Mouse (Mus musculus): ENCODE results near the gene Olfr1036. TPM values are rescaled to one million over a fixed set of nuclear protein-coding genes. Genes with fewer than 3 reads are reported as not detected.
"Not testable (repeated sequence)": the region's sequence is repeated elsewhere in the genome, so short reads cannot be mapped to it uniquely, and the experiment has no call there.

Olfr1036 gene
- not detected in 2 replicates for polyA plus RNA-seq (2015; fragmentation: Nextera tagmentation; extraction: Ambion mirVana)

- not testable (repeated sequence) for H3K4me1 ChIP-seq (ENCODE audit: control insufficient read depth, insufficient read depth, low read length); H3K4me2 ChIP-seq (ENCODE audit: low read depth, low read length); H3K9ac ChIP-seq (ENCODE audit: low read depth, low read length); H3K9me3 ChIP-seq (ENCODE audit: control insufficient read depth, low read length); H3K27ac ChIP-seq (ENCODE audit: low read length); H3K4me3 ChIP-seq (ENCODE audit: low read length); H3K27me3 ChIP-seq (replicated peaks; ENCODE audit: control insufficient read depth, insufficient read depth, low read length); H3K36me3 ChIP-seq (ENCODE audit: control insufficient read depth, insufficient read depth, low read length); ATAC-seq
These were observed at the start of gene Olfr1036 for GRCm38 (mm10) chr2:86073692-86074091. TSS of gene Olfr1036 (plus strand) at chr2:86073992.

DNA sequence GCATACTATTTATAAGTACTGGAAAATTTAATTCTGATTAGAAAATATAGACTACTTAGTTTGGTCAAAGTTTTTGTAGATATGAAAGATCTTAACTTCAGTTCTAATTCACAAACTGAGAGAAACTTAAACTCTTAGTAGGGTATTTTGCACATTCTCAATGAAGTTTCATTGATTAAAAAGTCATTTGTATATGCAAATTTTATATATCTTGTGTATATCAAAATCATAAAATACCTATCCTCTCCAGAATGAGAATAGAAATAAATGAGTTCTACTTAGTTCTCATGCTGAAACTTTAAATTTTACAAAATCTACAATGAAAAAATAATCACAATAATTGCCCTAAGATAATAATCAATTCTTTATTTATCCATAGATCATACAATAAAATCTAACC lies 28.2 kb upstream of the Olfr1036 start, which contains the start of gene Olfr1034:
Gene Olfr1034 (plus strand): TSS at position 301 of the 400 bp plus-strand sequence.
- Histone ChIP-seq H3K4me1 (ENCODE audit: control insufficient read depth, insufficient read depth, low read length) (no peaks in the 10 kb centered on the region), H3K36me3 (ENCODE audit: control insufficient read depth, insufficient read depth, low read length) (no peaks in the 10 kb centered on the region), H3K4me3 (ENCODE audit: low read length) (no peak within 1 kb of the TSS), H3K27ac (ENCODE audit: low read length) (no peak within 1 kb of the TSS), H3K4me2 (ENCODE audit: low read depth, low read length) (no peak within 1 kb of the TSS), H3K9me3 (ENCODE audit: control insufficient read depth, low read length) (no peaks in the 10 kb centered on the region), H3K9ac (ENCODE audit: low read depth, low read length) (no peak within 1 kb of the TSS), H3K27me3 (replicated peaks; ENCODE audit: control insufficient read depth, insufficient read depth, low read length) (no peaks in the 10 kb centered on the region)
- ATAC-seq: no peak

- not testable (repeated sequence) for H3K9ac ChIP-seq (ENCODE audit: low read depth, low read length); H3K27me3 ChIP-seq (replicated peaks; ENCODE audit: control insufficient read depth, insufficient read depth, low read length); H3K4me1 ChIP-seq (ENCODE audit: control insufficient read depth, insufficient read depth, low read length); H3K4me2 ChIP-seq (ENCODE audit: low read depth, low read length); H3K27ac ChIP-seq (ENCODE audit: low read length); ATAC-seq; H3K9me3 ChIP-seq (ENCODE audit: control insufficient read depth, low read length); H3K36me3 ChIP-seq (ENCODE audit: control insufficient read depth, insufficient read depth, low read length); H3K4me3 ChIP-seq (ENCODE audit: low read length)
These were observed 23.0 kb upstream of the Olfr1036 start for GRCm38 (mm10) chr2:86050777-86051176.

GRCm38 (mm10) chr2:86063766-86064165 lies 10.0 kb upstream of the Olfr1036 start:
- 92% methylated on average over 2 of the region's 2 CpGs for WGBS
- H3K4me2 ChIP-seq (ENCODE audit: low read depth, low read length); ATAC-seq; H3K4me3 ChIP-seq (ENCODE audit: low read length); H3K27me3 ChIP-seq (replicated peaks; ENCODE audit: control insufficient read depth, insufficient read depth, low read length); H3K9ac ChIP-seq (ENCODE audit: low read depth, low read length); H3K36me3 ChIP-seq (ENCODE audit: control insufficient read depth, insufficient read depth, low read length); H3K4me1 ChIP-seq (ENCODE audit: control insufficient read depth, insufficient read depth, low read length); H3K27ac ChIP-seq (ENCODE audit: low read length); H3K9me3 ChIP-seq (ENCODE audit: control insufficient read depth, low read length): not testable (repeated sequence)

GRCm38 (mm10) chr2:86070189-86070588 lies 3.6 kb upstream of the Olfr1036 start:
- H3K4me3 ChIP-seq (ENCODE audit: low read length): no peak overlapping the region
- H3K36me3 ChIP-seq (ENCODE audit: control insufficient read depth, insufficient read depth, low read length): no peaks in the 10 kb centered on the region
- ATAC-seq: no peak
- no peaks in the 10 kb centered on the region for H3K4me1 ChIP-seq (ENCODE audit: control insufficient read depth, insufficient read depth, low read length)
- no peaks in the 10 kb centered on the region for H3K9me3 ChIP-seq (ENCODE audit: control insufficient read depth, low read length)
- no peak overlapping the region for H3K27ac ChIP-seq (ENCODE audit: low read length)
- H3K27me3 ChIP-seq (replicated peaks; ENCODE audit: control insufficient read depth, insufficient read depth, low read length): no peaks in the 10 kb centered on the region
- no peak overlapping the region for H3K9ac ChIP-seq (ENCODE audit: low read depth, low read length)
- 86% methylated on average over 8 of the region's 8 CpGs for WGBS
- no peak overlapping the region for H3K4me2 ChIP-seq (ENCODE audit: low read depth, low read length)

DNA sequence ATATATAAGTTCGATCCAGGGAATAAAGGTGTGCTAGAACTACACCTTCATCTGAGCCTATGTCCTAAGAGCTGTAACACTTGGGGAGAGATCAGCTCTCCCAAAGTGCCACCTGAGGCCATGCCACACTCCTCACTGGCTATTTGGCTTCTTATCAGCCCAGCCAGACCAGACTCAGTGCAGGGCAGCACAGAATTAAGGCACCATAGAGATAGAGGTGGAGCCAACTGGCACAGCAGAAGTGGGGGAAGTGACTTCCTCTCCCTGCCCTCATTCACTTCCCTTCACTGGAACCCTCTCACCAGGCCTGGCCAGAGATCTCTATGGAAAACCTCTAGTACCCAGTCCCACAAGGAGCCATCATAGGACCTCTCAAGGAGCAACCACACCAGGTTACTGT lies 6.7 kb downstream of the Olfr1036 start:
- not testable (repeated sequence) for H3K36me3 ChIP-seq (ENCODE audit: control insufficient read depth, insufficient read depth, low read length); H3K9me3 ChIP-seq (ENCODE audit: control insufficient read depth, low read length); H3K4me1 ChIP-seq (ENCODE audit: control insufficient read depth, insufficient read depth, low read length); H3K9ac ChIP-seq (ENCODE audit: low read depth, low read length); H3K4me3 ChIP-seq (ENCODE audit: low read length); H3K27me3 ChIP-seq (replicated peaks; ENCODE audit: control insufficient read depth, insufficient read depth, low read length); ATAC-seq; H3K4me2 ChIP-seq (ENCODE audit: low read depth, low read length); H3K27ac ChIP-seq (ENCODE audit: low read length)
- 89% methylated on average over 1 of the region's 1 CpGs for WGBS

GRCm38 (mm10) chr2:86087285-86087684 lies 13.5 kb downstream of the Olfr1036 start, which contains the start of gene Olfr1037:
TSS of gene Olfr1037 (minus strand) at chr2:86087385.
- Histone ChIP-seq H3K4me3 (ENCODE audit: low read length) (no peak within 1 kb of the TSS), H3K9me3 (ENCODE audit: control insufficient read depth, low read length) (no peaks in the 10 kb centered on the region), H3K4me1 (ENCODE audit: control insufficient read depth, insufficient read depth, low read length) (no peaks in the 10 kb centered on the region), H3K27ac (ENCODE audit: low read length) (no peak within 1 kb of the TSS), H3K9ac (ENCODE audit: low read depth, low read length) (no peak within 1 kb of the TSS), H3K4me2 (ENCODE audit: low read depth, low read length) (no peak within 1 kb of the TSS), H3K36me3 (ENCODE audit: control insufficient read depth, insufficient read depth, low read length) (no peaks in the 10 kb centered on the region), H3K27me3 (replicated peaks; ENCODE audit: control insufficient read depth, insufficient read depth, low read length) (no peaks in the 10 kb centered on the region)
- no peak for ATAC-seq
- WGBS: 93% methylated on average over 2 of the region's 2 CpGs

Other genes with a start within 250 kb of the Olfr1036 start
- gene Olfr1019, start 228.5 kb upstream of the Olfr1036 start, polyA plus RNA-seq (2015; fragmentation: Nextera tagmentation; extraction: Ambion mirVana): not detected in 2 replicates
- not detected in 2 replicates for gene Olfr1020, start 227.0 kb upstream of the Olfr1036 start, polyA plus RNA-seq (2015; fragmentation: Nextera tagmentation; extraction: Ambion mirVana)
- gene Olfr1022, start 205.4 kb upstream of the Olfr1036 start, polyA plus RNA-seq (2015; fragmentation: Nextera tagmentation; extraction: Ambion mirVana): not detected in 2 replicates
- not detected in 2 replicates for gene Olfr1023, start 188.4 kb upstream of the Olfr1036 start, polyA plus RNA-seq (2015; fragmentation: Nextera tagmentation; extraction: Ambion mirVana)
- not detected in 2 replicates for gene Olfr1024, start 168.9 kb upstream of the Olfr1036 start, polyA plus RNA-seq (2015; fragmentation: Nextera tagmentation; extraction: Ambion mirVana)
- not detected in 2 replicates for gene Olfr1025-ps1, start 158.8 kb upstream of the Olfr1036 start, polyA plus RNA-seq (2015; fragmentation: Nextera tagmentation; extraction: Ambion mirVana)
- gene Olfr1026, start 152.4 kb upstream of the Olfr1036 start, polyA plus RNA-seq (2015; fragmentation: Nextera tagmentation; extraction: Ambion mirVana): not detected in 2 replicates
- gene Olfr1028, start 123.6 kb upstream of the Olfr1036 start, polyA plus RNA-seq (2015; fragmentation: Nextera tagmentation; extraction: Ambion mirVana): not detected in 2 replicates
- not detected in 2 replicates for gene Olfr1029, start 100.1 kb upstream of the Olfr1036 start, polyA plus RNA-seq (2015; fragmentation: Nextera tagmentation; extraction: Ambion mirVana)
- not detected in 2 replicates for gene Olfr1030, start 94.7 kb upstream of the Olfr1036 start, polyA plus RNA-seq (2015; fragmentation: Nextera tagmentation; extraction: Ambion mirVana)
- not detected in 2 replicates for gene Olfr1031, start 83.7 kb upstream of the Olfr1036 start, polyA plus RNA-seq (2015; fragmentation: Nextera tagmentation; extraction: Ambion mirVana)
- not detected in 2 replicates for gene Olfr1032, start 68.5 kb upstream of the Olfr1036 start, polyA plus RNA-seq (2015; fragmentation: Nextera tagmentation; extraction: Ambion mirVana)
- gene Olfr1033, start 53.4 kb upstream of the Olfr1036 start, polyA plus RNA-seq (2015; fragmentation: Nextera tagmentation; extraction: Ambion mirVana): 1.6 and 3.0 TPM in 2 replicates
- gene Olfr1034, start 28.1 kb upstream of the Olfr1036 start, polyA plus RNA-seq (2015; fragmentation: Nextera tagmentation; extraction: Ambion mirVana): 0.02 TPM in 1 of 2 replicates, not detected in the other
- not detected in 2 replicates for gene Olfr1037, start 13.4 kb downstream of the Olfr1036 start, polyA plus RNA-seq (2015; fragmentation: Nextera tagmentation; extraction: Ambion mirVana)
- not detected in 2 replicates for gene Olfr1039, start 61.9 kb downstream of the Olfr1036 start, polyA plus RNA-seq (2015; fragmentation: Nextera tagmentation; extraction: Ambion mirVana)
- gene Olfr1040, start 72.7 kb downstream of the Olfr1036 start, polyA plus RNA-seq (2015; fragmentation: Nextera tagmentation; extraction: Ambion mirVana): not detected in 2 replicates
- gene Olfr1042, start 87.8 kb downstream of the Olfr1036 start, polyA plus RNA-seq (2015; fragmentation: Nextera tagmentation; extraction: Ambion mirVana): not detected in 2 replicates
- gene Olfr1043, start 93.5 kb downstream of the Olfr1036 start, polyA plus RNA-seq (2015; fragmentation: Nextera tagmentation; extraction: Ambion mirVana): not detected in 2 replicates
- not detected in 2 replicates for gene Olfr1044, start 103.8 kb downstream of the Olfr1036 start, polyA plus RNA-seq (2015; fragmentation: Nextera tagmentation; extraction: Ambion mirVana)
- gene Olfr52, start 111.7 kb downstream of the Olfr1036 start, polyA plus RNA-seq (2015; fragmentation: Nextera tagmentation; extraction: Ambion mirVana): not detected in 2 replicates
- not detected in 2 replicates for gene Olfr1045, start 129.0 kb downstream of the Olfr1036 start, polyA plus RNA-seq (2015; fragmentation: Nextera tagmentation; extraction: Ambion mirVana)
- gene Olfr1046, start 145.3 kb downstream of the Olfr1036 start, polyA plus RNA-seq (2015; fragmentation: Nextera tagmentation; extraction: Ambion mirVana): not detected in 2 replicates
- gene Olfr1047, start 157.4 kb downstream of the Olfr1036 start, polyA plus RNA-seq (2015; fragmentation: Nextera tagmentation; extraction: Ambion mirVana): not detected in 2 replicates
- gene Olfr1048, start 166.3 kb downstream of the Olfr1036 start, polyA plus RNA-seq (2015; fragmentation: Nextera tagmentation; extraction: Ambion mirVana): not detected in 2 replicates
- not detected in 2 replicates for gene Olfr1049, start 184.3 kb downstream of the Olfr1036 start, polyA plus RNA-seq (2015; fragmentation: Nextera tagmentation; extraction: Ambion mirVana)
- gene Olfr1051, start 205.1 kb downstream of the Olfr1036 start, polyA plus RNA-seq (2015; fragmentation: Nextera tagmentation; extraction: Ambion mirVana): not detected in 2 replicates
- gene Olfr1052, start 218.5 kb downstream of the Olfr1036 start, polyA plus RNA-seq (2015; fragmentation: Nextera tagmentation; extraction: Ambion mirVana): not detected in 2 replicates
- not detected in 2 replicates for gene Olfr1053, start 241.3 kb downstream of the Olfr1036 start, polyA plus RNA-seq (2015; fragmentation: Nextera tagmentation; extraction: Ambion mirVana)